Mouse (Mus musculus): ENCODE measurements around the gene Fggy.

The Fggy gene

GRCm38 (mm10) chr4:95664327-95664726 lies 107.0 kb downstream of the Fggy start:
- DNase-seq (ENCODE audit: low spot score in 2 of 2): no peak

- no peak for DNase-seq (ENCODE audit: low spot score in 2 of 2)
Observed at GRCm38 (mm10) chr4:95666284-95666889, 109.1 kb downstream of the Fggy start.

DNA sequence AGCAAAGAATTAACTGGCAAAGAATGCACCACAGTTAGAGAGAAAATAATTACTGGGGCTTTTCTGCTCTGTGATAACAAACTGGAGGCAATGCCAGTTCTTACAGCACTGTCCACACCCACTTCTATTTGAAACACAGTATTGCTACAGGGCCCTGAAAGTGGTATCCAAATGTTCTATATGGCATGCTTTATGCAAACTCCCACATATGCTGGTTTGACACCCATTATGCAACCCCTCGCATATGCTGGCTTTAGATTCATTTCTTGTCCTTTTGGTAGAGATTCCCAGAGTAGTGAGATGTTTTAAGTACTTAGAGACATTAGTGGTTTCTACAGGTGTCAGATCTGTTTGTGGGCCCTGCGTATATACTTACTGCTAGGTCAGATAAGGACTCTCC lies 109.6 kb downstream of the Fggy start:
- no peak for DNase-seq (ENCODE audit: low spot score in 2 of 2)

DNA sequence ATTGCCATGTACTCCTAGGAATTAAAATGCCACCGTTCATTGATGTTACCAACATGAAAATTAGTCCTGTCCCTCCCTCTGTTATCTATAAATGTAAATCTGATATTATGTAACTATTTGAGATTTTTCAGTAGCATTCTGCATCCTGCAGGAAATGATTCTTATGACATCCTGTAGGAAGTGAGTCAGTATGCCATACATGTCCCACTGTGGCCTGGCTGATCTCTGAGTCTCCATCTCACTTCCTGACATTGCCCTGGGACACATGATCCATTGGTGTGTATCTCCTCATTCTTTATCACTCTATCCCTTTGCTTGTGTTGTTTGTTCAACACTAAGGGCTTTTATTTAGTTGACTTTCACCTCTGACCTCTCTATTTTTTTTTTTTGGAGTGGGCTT lies 110.3 kb downstream of the Fggy start:
- no peak for DNase-seq (ENCODE audit: low spot score in 2 of 2)

- DNase-seq (ENCODE audit: low spot score in 2 of 2): no peak
Observed at GRCm38 (mm10) chr4:95668543-95668942, 111.2 kb downstream of the Fggy start.

DNA sequence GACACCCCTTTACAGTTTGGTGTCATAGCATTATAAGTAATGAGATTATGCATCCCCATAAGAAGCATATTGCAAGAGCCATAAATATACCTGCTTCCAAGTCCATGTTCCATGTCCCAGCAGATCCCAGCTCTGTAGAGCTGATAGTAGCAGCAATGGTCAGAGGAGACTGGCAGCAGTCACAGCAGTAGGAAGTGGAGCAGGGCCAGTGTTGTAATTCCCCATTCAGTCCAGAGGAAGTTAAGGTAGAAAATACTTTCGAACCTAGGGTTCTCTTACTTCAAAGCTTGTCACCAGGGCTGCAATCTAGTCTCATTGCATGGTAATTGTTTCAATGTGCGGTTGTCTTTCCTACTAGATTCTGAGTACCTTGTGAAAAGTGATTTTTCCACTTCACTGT lies 112.0 kb downstream of the Fggy start:
- DNase-seq (ENCODE audit: low spot score in 2 of 2): no peak

DNA sequence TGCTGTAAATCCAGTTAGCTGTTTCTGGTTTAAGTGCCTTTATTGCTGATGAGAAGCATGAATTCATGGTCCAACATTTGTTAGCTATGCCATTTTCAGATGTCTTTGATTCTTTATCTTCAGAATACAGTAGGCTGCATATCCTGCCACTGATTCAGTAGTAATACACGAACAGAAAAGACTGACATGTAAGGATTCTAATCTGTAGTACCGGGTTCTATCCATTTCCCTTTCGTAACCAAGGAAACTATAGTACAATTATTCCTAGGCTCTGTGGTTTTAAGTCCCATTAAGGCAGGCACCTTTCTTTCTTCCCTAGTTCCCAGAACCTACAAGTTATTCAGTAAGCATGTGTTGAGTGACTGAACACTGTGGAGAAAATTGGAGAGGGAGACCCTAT lies 113.3 kb downstream of the Fggy start:
- no peak for DNase-seq (ENCODE audit: low spot score in 2 of 2)

DNA sequence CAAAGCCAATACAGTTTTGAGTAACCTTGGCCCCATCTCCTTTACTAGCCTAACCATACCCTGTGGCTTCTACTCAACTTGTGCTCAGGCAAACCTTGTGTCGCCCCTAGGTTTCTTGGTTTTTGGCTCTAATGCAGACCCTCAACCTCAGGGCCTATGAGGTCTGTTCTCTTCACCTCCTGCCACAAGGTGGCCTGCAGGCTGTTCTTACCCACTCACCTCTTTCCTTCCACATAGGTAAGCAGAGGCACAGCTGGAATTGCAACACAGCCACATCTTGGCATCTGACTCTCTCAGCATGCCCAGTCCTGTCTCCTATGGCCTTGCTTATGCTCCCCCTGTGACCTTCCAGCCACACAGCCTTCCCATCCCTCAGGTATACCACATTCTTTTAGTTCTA lies 114.7 kb downstream of the Fggy start:
- DNase-seq (ENCODE audit: low spot score in 2 of 2): no peak

DNA sequence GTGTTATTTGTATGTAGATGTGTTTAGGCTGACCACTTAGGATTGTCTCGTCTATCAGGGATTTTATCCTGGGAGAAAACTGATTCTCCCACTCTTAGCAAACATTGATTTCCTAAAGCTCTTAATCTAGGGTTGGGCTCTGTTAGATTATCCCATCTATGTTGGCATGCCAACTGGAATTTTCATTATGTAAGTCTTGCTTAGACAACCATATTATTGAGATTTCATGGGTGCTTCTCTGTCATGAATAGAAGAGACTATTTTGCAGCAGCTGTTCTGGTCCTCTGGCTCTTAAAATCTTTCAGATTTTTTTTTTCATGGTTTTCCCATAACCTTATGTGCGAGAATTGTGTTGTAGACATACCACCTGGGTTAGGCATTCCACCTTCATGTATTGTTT lies 119.1 kb downstream of the Fggy start:
- DNase-seq (ENCODE audit: low spot score in 2 of 2): no peak

DNA sequence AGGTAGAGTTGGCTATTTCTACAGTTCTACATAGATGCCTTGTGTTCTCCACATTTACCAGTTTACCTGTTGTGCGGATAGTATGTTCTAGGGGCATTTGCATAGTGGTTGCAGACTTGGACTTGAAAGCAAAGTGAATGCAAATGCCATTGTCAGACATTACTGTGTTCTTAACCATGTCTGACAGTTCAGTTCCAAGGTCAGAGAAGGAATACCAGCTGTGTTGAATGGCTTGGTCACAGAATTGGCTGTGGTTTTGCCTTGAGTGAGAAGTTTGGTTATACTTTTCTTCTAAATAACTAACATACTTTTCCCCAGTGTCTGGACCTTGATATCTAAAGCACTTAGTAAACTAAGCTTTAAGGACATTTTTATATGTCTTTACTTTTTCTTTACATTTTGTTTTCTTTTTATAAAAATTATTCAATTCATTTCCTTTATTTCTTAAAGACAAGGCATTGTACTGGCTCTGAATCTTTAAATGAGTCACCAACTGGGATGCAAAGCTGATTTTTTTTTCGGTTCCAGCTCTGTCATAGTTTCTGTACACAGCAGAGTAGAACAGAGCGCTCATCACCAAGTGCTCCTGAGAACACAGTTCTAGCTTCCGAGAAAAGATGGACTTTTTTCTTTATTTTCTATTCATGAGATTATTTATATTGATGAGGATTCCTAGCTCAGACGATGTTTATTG lies 123.6 kb downstream of the Fggy start:
- no peak for DNase-seq (ENCODE audit: low spot score in 2 of 2)

DNA sequence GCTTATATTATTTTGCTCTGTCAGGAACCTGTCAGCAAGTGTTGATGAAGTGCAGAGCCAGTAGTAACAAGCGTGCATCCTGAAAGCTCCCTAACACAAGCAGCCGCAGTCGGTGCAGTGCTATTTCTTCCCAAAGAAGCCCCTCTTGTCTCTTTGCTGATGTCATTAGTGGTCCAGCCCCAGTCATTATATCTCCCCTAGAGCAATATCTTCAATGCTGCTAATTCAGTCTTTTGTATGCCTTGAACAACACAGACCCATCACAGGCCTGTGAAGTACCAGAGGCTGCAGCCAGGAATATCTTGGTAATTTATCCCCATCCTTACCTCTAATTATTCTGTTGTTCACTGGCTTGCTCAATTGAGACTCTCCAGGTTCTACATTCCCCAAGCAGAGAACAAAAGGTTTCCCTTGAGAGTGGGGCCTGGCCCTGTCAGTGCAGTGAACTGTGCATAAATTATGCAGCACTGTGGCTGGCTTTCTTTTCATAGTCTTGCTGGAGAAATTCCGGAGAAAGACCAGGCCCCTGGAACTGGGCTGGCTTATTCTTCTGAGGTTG lies 127.3 kb downstream of the Fggy start:
- DNase-seq (ENCODE audit: low spot score in 2 of 2): no peak

- DNase-seq (ENCODE audit: low spot score in 2 of 2): no peak
Observed at GRCm38 (mm10) chr4:95686775-95687174, 129.5 kb downstream of the Fggy start.

DNA sequence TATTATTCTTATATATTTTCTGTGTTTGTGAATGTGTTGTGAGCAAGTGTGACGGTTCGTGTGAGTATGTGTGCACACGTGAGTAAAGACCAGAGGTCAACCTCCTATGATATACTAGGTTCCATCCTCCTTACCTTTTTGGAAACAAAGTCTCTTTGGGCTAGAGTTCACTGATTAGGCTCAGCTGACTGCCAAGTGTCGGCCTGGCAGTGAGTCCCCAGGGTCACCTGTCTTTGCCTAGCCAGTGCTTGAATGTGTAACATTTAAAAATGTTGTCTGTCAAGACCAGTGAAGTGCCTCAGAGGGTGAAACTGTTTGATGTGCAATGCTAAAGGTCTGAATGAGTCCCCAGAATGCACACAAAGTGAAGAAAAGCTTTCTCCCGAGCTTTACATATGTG lies 130.0 kb downstream of the Fggy start:
- DNase-seq (ENCODE audit: low spot score in 2 of 2): no peak

DNA sequence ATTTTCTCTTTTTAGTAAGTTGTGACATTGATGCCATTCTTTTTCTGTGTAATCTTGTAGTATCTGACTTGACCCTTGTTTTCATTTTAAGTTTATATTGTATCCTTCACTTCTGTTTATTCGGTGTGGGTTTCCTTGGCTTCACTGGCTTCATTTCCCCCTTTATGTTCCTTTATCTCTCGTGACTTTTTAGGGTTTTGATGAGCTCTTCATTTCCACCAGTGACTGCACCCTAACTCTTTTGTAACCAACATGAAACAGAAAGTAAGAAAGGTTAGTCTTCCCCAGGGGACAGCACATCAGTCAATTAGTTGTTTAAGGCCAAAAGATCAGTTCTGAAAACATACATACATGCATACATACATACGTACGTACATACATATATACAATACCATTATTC lies 130.9 kb downstream of the Fggy start:
- DNase-seq (ENCODE audit: low spot score in 2 of 2): no peak

DNA sequence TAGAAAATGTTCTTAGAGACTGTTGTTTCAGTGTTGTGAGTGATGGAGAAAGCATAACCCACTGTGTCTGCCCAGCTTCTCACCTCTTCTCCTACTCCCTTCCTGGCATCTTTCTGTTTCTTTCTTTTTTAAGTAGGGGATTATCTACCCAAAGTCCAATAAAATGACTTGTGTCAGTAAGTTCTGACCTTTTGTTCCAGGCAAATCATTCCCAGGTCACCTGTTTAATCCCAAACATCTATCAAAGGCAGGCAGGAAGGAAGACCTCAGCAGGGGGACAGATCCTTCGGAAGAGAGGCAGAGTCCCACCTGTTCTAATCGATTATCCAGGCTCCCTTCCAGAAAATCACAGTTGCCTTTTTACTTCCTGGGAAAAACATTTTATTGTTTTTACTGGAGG lies 143.1 kb downstream of the Fggy start:
- DNase-seq (ENCODE audit: low spot score in 2 of 2): no peak

GRCm38 (mm10) chr4:95707941-95708897 lies 150.9 kb downstream of the Fggy start:
- DNase-seq (ENCODE audit: low spot score in 2 of 2): no peak

- DNase-seq (ENCODE audit: low spot score in 2 of 2): no peak
Observed at GRCm38 (mm10) chr4:95709750-95710149, 152.4 kb downstream of the Fggy start.

GRCm38 (mm10) chr4:95712802-95713201 lies 155.5 kb downstream of the Fggy start:
- DNase-seq (ENCODE audit: low spot score in 2 of 2): no peak

- DNase-seq (ENCODE audit: low spot score in 2 of 2): no peak
Observed at GRCm38 (mm10) chr4:95713271-95713670, 156.0 kb downstream of the Fggy start.

DNA sequence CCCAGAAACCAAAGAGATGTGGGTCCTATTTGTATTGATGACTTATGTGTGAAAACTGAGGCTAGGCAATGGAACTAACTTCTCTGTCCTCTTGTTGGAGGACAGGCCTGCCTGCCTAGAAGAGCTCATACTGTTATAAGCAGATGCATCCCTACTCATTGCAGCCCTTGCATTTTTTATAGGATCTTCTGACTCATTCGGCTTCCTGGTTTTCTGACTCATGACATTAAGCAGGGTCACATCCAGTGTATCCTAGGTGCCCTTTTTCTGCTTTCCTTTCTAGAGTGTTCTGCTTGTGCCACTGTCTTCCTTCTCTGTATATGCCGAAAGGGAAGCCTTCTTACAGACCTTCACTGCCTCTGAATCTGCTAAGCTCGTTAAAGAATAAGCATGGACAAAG lies 158.8 kb downstream of the Fggy start:
- no peak for DNase-seq (ENCODE audit: low spot score in 2 of 2)

GRCm38 (mm10) chr4:95723615-95724014 lies 166.3 kb downstream of the Fggy start:
- DNase-seq (ENCODE audit: low spot score in 2 of 2): no peak

DNA sequence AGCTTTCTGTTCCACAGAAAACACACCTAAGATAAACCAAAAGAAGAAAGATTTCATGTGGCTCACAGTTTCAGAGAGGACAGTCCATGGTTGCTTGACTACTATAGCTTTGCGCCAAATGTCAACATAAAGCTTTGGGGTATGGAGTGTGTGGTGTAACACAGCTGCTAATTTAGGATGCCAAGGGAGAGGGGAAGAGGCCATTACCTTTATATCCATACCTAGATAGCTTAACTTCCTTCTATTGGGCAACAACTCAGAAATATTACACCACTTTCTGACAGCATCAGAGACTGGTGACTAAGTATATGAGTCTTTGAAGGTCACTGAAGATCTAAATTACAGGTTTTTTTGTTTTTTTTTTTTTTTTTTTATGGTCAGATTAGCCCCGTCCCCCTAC lies 169.1 kb downstream of the Fggy start:
- no peak for DNase-seq (ENCODE audit: low spot score in 2 of 2)

Data from spleen, postnatal 14 days (tissue).